Mouse (Mus musculus) midbrain, postnatal 0 days (tissue): Measurements from ENCODE around the gene Hist1h4h. TPM values are rescaled to one million over a fixed set of nuclear protein-coding genes. Genes with fewer than 3 reads are reported as not detected.

ENCODE experiments used
- ATAC-seq: fragments of 200-750 bp; cut with Nextera tagmentation; 2 replicates; pipeline ENCODE4 v1.8.0; 2017; ENCODE audit warnings: moderate number of reproducible peaks, mild to moderate bottlenecking, moderate TSS enrichment, moderate library complexity; ENCODE audit not compliant: low FRiP score
- DNase-seq: peaks from one replicate; pipeline ENCODE4 v3.0.0-alpha.2; 2015; ENCODE audit warnings: low spot score
- H3K27ac ChIP-seq: fragments of 300-500 bp; sonication (generic); 2 replicates; pipeline ENCODE4 v1.5.1; 2014; ENCODE audit warnings: low read depth, mild to moderate bottlenecking, low read length, mixed read lengths
- H3K27me3 ChIP-seq: fragments of 300-500 bp; sonication (generic); 2 replicates; pipeline ENCODE4 v1.6.1; 2014; ENCODE audit warnings: low read length, control low read depth, mixed read lengths; ENCODE audit not compliant: insufficient read depth
- H3K36me3 ChIP-seq: fragments of 300-500 bp; sonication (generic); 2 replicates; pipeline ENCODE4 v1.6.1; 2014; ENCODE audit warnings: low read length, control low read depth, mixed read lengths; ENCODE audit not compliant: insufficient read depth
- H3K4me1 ChIP-seq: fragments of 300-500 bp; sonication (generic); 2 replicates; pipeline ENCODE4 v1.6.1; 2014; ENCODE audit warnings: mild to moderate bottlenecking, control low read depth, antibody characterized with exemption, low read length, mixed read lengths; ENCODE audit not compliant: insufficient read depth
- H3K4me2 ChIP-seq: fragments of 300-500 bp; sonication (generic); 2 replicates; pipeline ENCODE4 v1.6.1; 2014; ENCODE audit warnings: low read depth, mild to moderate bottlenecking, low read length, mixed read lengths; ENCODE audit not compliant: poor library complexity, severe bottlenecking
- H3K4me3 ChIP-seq: fragments of 300-500 bp; sonication (generic); 2 replicates; pipeline ENCODE4 v1.5.1; 2014; ENCODE audit warnings: low read depth, mild to moderate bottlenecking, low read length, moderate library complexity
- H3K9ac ChIP-seq: fragments of 300-500 bp; sonication (generic); replicated peaks from 2 replicates; pipeline ENCODE4 v1.6.1; 2014; ENCODE audit warnings: mild to moderate bottlenecking, low read length, moderate library complexity, mixed read lengths; ENCODE audit not compliant: poor library complexity, severe bottlenecking
- H3K9me3 ChIP-seq: fragments of 300-500 bp; sonication (generic); 2 replicates; pipeline ENCODE4 v1.6.1; 2016; ENCODE audit warnings: low read length, control low read depth
- CTCF ChIP-seq: IDR thresholded peaks from 2 replicates; pipeline ENCODE4 v1.5.1; 2016; ENCODE audit warnings: antibody characterized with exemption, mild to moderate bottlenecking
- WGBS: fragments of 180-500 bp; shearing (Covaris S2); extraction: QIAGEN DNeasy Blood & Tissue Kit; methylation state at CpG from one replicate; pipeline ENCODE4 v1.1.7; 2014; 5-methylcytosine and 5-hydroxymethylcytosine counted together
- polyA plus RNA-seq: library from polyadenylated mRNA; unstranded; fragments of >200 nt; fragmentation: Nextera tagmentation; extraction: Ambion mirVana; gene quantifications from 2 replicates; pipeline ENCODE4 v1.2.1, GENCODE M21; 2015
- total RNA-seq: library from RNA; depleted of rRNA; stranded (reverse); fragments of >200 nt; gene quantifications from 2 replicates; pipeline ENCODE4 v1.2.3, GENCODE M21; 2014; rRNA removed

The Hist1h4h gene
- total RNA-seq = 1,176 and 1,474 TPM in 2 replicates
- 3.9 and 4.0 TPM in 2 replicates for polyA plus RNA-seq

- WGBS = under 1% methylated on average over 56 of the region's 70 CpGs
- peak within 1 kb of the TSS; percentile 66 for H3K9ac ChIP-seq
- H3K27ac ChIP-seq = peak within 1 kb of the TSS; percentile 93
- H3K9me3 ChIP-seq = no peaks in the 10 kb centered on the region
- peak within 1 kb of the TSS; percentile 58 for H3K4me2 ChIP-seq
- no peak for TF ChIP-seq CTCF
- H3K4me3 ChIP-seq = peak within 1 kb of the TSS; percentile 52
- ATAC-seq = peak; percentile 90
- H3K4me1 ChIP-seq = peaks cover 10% of the 10 kb centered on the region
- DNase-seq = peak; percentile 99
- H3K36me3 ChIP-seq = no peaks in the 10 kb centered on the region
- H3K27me3 ChIP-seq = no peaks in the 10 kb centered on the region
Measured at GRCm38 (mm10) chr13:23530901-23531875, at the start of gene Hist1h4h. Gene Hist1h4h (plus strand): TSS chr13:23531050.

- H3K4me2 ChIP-seq = no peak overlapping the region
- no peak overlapping the region for H3K4me3 ChIP-seq
- no peaks in the 10 kb centered on the region for H3K36me3 ChIP-seq
- H3K9me3 ChIP-seq = no peaks in the 10 kb centered on the region
- DNase-seq (no peak), ATAC-seq (no peak)
- no peaks in the 10 kb centered on the region for H3K4me1 ChIP-seq
- 96% methylated on average over 2 of the region's 2 CpGs for WGBS
- TF ChIP-seq CTCF = no peak
- no peak overlapping the region for H3K27ac ChIP-seq
- no peaks in the 10 kb centered on the region for H3K27me3 ChIP-seq
- H3K9ac ChIP-seq = no peak overlapping the region
Measured at GRCm38 (mm10) chr13:23483153-23483552, 47.7 kb upstream of the Hist1h4h start.

- Histone ChIP-seq H3K36me3 (no peaks in the 10 kb centered on the region), H3K9ac (no peak overlapping the region), H3K4me3 (no peak overlapping the region), H3K4me1 (no peaks in the 10 kb centered on the region), H3K27me3 (no peaks in the 10 kb centered on the region), H3K27ac (no peak overlapping the region), H3K4me2 (no peak overlapping the region), H3K9me3 (no peaks in the 10 kb centered on the region)
- DNase-seq (no peak), ATAC-seq (no peak)
- no peak for TF ChIP-seq CTCF
- 52% methylated on average over 5 of the region's 5 CpGs for WGBS
Measured at GRCm38 (mm10) chr13:23485271-23485670, 45.6 kb upstream of the Hist1h4h start.

DNA sequence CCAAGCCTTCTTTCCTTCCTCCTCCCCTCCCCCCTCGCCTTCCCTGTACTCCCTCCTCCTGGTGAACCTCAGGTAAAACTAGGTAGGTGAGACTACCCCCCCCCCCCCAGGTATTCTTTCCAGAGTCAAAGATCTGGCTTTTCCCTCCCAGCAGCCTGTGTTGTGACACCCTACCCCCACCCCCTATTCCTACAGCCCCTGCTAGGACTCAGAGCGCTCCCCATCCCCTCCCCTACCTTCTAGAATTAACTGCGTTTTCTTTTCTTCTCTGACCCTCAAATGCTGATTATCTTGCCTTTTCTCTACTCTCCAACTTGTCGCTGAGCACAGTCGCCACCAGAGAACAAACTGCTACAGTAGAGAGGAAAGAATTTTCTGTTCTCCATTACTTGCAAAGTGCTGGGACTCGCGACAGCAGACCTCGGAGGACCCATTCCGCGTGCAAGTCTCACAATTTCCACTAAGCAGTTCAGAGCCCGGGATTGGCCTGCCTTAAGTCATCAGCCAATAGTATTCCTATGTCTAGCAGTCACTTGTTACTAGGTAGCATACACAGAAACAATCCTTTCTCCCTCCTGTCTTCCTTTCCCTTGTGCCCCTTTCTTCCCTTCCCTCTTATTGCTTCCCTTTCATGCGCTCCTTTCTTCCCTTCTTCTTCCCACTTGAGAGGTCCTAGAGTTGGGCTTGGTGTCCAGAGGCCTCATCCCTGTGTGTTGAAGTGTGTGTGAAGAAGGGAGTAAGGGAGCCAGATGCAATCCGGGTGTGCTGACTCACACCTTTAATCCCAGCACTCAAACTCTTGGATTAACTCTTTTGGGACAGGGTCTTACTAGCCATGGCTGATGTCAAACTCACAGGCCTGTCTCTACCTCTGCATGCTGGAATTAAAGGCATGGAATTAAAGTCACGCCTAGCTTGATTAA is 42.2 kb upstream of the Hist1h4h start, which contains the start of gene Btn2a2:
Gene Btn2a2 (minus strand): TSS at position 458 of the 923 bp plus-strand sequence.
- peak within 1 kb of the TSS; percentile 34 for H3K4me3 ChIP-seq
- H3K36me3 ChIP-seq = no peaks in the 10 kb centered on the region
- peak within 1 kb of the TSS; percentile 65 for H3K4me2 ChIP-seq
- DNase-seq = peak; percentile 95
- H3K27ac ChIP-seq = no peak within 1 kb of the TSS
- H3K9me3 ChIP-seq = no peaks in the 10 kb centered on the region
- TF ChIP-seq CTCF = no peak
- 0 out of 2 replicates have a peak within 1 kb of the TSS, but pooled peaks have one; percentile 9 for H3K9ac ChIP-seq
- WGBS = 4% methylated on average over 13 of the region's 14 CpGs
- no peaks in the 10 kb centered on the region for H3K27me3 ChIP-seq
- no peaks in the 10 kb centered on the region for H3K4me1 ChIP-seq
- peak; percentile 97 for ATAC-seq

DNA sequence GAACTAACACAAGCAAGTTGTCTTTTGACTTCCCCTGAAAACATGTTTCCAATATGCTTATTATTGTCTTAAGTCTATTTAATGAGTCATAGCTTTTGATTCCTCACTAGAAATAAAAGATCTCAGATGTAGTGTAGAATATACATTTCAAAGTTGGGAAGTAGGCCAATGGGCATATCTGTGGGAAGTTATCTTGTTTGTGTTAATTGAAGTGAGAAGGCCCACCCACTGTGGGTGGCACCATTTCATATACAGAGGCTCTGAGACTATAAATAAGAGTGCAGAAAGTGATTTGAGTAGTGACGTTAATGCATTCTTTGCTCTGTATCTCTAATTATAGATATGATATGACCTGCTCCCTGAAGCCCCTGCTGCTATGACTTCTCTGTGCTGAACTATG is 40.0 kb upstream of the Hist1h4h start:
- no peaks in the 10 kb centered on the region for H3K4me1 ChIP-seq
- DNase-seq (no peak), ATAC-seq (no peak)
- H3K4me3 ChIP-seq = no peak overlapping the region
- no peak overlapping the region for H3K4me2 ChIP-seq
- H3K9ac ChIP-seq = no peak overlapping the region
- H3K27me3 ChIP-seq = no peaks in the 10 kb centered on the region
- TF ChIP-seq CTCF = no peak
- no peak overlapping the region for H3K27ac ChIP-seq
- no peaks in the 10 kb centered on the region for H3K36me3 ChIP-seq
- WGBS = 76% methylated on average over 1 of the region's 1 CpGs
- no peaks in the 10 kb centered on the region for H3K9me3 ChIP-seq
